Mouse (Mus musculus) naive thymus-derived CD4-positive, alpha-beta T cell, adult 2 months (primary cell): ENCODE results near the gene Tmem132d.

Experiments
- DNase-seq: peaks from one replicate; pipeline ENCODE4 v3.0.0-alpha.2; 2011; ENCODE audit warnings: low read depth

The Tmem132d gene

DNA sequence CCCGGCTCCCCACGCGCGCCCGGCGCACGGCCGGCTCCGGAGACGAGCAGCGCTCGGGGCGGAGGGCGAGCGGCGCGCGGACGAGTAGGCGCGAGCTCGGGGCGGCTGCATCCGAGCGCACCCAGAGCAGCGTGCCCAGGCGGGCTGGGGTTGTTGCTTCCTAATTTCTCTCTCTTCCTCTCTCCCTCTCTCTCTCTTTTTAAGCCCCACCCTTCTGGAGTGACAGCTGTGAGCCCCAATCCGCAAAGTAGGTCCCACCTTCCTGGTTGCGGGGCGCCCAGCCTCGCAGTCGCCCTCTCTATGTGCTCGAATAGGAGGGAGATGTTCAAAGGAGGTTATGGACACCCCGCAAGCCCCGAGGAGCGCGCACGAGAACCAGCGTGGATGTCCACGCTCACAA is at the start of gene Tmem132d:
TSS of gene Tmem132d (minus strand) at position 162 of the 400 bp plus-strand sequence.
- no peak for DNase-seq

DNA sequence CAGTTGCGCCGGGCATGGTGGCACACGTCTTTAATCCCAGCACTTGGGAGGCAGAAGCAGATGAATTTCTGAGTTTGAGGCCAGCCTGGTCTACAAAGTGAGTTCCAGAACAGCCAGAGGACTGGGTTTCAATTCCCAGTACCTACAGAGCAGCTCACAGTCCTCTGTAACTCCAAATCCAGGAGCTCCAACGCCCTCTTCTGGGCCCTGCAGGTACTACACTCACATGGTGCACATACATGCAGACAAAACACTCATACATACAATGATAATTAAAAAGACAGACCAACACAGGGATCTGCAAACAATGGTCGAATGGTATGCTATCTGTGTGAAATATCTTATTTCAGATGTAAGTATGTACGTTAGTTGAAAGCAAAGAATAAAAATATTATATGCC is 47.9 kb upstream of the Tmem132d start:
- no peak for DNase-seq

DNA sequence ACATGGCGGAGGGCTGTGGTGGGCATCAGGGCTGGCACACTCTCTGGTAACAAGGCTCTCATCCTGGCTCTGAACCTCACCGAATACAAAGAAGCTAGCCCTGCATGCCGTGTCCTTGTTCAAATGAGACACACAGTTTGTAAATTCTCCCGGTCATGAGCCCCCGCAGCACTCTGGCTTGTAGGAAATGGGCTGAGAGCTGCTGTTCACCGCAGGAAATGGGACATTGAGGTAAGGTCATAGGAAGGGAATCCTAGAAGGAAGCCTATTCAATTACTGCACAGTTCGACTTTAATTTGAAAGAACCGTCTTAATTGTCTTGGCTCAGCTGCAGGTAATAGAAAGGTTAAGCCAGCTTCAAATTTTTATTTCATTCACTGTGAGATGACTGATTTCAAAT is 42.5 kb upstream of the Tmem132d start:
- DNase-seq, result no peak

DNA sequence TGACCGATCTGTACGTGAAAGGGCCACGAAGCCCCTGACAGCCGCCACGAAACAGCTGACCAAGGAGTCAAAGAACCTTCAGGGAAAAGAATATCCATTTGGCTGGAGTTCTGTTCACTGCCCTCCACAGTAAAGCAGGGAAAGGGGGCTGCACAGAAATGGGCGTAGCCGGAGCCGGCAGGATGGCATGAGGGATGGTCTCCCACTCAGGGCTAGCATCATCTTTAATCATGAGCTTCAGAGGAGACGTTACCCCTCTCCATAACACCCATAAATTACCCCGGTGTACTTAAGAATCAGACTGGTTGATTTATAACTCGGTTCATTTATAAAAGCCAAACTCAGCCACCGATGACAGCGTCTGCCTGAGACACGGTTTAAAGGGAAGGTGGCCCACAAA is 36.9 kb upstream of the Tmem132d start:
- no peak for DNase-seq

DNA sequence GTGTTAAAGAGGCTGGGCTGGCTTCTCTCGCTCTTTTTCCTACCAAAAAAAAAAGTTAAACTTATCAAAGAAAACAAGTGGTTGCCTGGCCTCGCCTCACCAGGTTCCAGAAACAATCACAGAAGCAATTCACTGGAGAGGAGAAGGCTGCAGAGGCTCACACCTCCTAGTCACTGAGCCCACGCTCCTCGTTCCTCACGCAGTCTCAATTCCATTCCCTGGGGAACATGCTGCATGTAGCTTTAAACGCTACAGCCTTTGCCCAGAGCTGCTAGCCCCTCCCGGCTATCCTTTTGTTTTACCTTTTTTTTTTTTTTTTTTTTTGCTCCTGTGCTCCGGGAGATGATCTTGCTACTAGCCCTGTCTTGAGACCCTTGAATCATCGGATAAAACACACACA is 31.6 kb upstream of the Tmem132d start:
- DNase-seq, result no peak

DNA sequence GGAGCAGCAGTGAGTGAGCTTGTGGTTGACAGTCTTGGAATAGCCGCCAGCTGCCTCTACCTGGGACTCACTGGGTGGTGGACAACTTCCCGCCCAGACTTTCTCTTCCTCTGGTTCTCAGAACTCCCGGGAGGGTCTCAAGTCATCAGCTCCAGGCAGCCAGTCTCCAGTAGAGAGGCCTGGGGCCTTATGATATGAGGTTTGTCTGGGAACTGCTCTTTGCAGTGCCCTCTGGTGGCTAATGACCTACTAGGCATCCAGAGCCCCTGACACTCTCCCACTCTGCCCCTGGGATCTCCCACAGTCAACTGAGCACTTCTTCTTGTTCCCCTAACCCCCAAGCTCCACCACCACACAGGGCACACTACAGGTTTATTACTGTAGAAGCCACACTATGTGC is 27.7 kb upstream of the Tmem132d start:
- no peak for DNase-seq

DNA sequence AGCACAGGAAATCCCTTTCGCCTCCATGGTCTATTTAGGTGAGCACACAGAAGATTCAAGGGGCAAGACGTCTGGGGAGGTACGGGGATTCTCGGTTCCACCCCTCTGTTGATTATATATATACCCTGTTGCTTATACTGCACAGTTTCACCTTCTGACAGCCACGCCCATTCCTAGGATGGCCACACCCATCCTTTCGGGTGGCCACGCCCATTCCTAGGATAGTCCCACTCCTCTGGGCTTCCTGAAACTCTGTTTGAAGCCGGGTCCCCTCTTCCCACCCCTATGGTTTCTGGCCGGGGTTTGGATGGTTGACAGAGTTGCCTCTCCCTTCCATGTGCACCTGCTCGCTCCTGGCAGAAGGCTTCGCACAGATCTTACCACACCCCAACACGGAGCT is 22.9 kb upstream of the Tmem132d start:
- no peak for DNase-seq

DNA sequence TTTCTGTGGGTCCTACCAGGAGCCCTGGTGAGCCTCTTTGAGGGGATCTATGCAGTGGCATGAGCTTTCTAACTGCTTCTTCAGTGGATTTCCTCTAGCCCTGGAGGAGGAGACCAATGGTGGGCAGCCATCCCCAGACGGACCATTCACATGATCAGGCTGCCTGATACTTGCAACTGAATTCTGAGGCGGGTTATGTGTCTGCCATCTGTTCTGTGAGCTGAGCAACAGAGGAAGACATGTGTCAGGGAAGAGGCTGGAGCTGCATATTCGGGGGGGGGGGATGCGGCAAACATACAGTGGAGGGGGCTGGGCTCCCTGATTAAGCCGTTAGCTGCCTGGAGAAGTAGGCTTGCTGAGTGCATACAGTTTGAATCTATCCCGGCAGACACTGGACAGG is 19.3 kb upstream of the Tmem132d start:
- no peak for DNase-seq

DNA sequence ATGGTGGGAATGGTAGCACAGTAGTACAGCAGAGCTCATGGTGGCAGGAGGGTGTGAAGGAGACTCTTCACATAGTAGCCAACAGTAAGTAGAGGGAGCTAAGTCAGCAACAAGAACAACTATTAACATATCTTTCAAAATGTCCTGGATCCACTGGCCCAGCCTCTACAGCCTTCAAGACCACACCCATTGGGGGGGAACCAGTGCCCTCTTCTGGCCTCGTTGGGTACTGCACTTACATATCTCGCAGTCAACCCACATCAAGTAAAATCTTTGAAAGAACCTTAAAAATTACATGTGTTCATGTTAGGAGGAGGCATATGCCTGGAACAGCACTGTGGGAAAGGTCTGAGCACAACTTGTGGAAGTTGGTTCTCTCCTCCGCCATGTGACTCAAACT is 17.9 kb upstream of the Tmem132d start:
- no peak for DNase-seq

DNA sequence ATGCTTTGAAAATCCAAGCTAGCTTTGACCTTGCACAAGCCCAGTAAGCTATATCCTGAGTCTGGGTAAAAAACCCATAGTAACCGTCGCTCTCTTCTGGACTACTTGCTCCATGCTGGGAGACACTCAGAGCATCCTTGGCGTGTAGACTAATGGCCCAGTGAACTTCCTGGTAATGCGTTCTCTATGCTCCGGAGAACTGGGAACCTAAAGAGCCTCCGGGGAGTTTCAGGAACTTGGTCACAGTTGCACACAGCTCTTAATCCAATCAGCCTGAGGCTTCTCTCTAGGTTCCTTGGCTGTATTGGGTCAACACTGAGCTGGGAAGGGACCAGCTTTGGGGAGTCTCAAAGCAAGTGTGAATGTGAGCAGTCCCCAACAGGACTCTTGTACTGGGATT is 12.0 kb upstream of the Tmem132d start:
- DNase-seq, result no peak

DNA sequence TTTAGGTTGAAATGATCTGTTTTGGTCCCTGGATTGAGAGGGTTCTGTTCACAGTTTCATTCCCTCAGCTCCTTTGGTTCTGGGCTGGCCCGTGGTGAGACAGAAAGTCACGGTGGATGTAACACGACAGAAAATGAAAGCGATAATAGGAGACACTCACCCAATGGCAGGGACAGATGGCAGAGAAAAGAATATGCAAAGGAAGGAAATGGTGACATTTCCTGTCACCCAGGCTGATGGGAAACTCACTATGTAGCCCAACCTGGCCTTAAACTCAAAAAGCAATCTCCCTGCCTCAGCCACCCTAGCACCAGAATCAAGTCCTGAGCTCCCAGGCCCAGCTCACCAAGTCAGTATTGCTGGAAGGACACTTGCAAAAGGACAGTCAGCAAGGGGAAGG is 11.0 kb upstream of the Tmem132d start:
- no peak for DNase-seq

DNA sequence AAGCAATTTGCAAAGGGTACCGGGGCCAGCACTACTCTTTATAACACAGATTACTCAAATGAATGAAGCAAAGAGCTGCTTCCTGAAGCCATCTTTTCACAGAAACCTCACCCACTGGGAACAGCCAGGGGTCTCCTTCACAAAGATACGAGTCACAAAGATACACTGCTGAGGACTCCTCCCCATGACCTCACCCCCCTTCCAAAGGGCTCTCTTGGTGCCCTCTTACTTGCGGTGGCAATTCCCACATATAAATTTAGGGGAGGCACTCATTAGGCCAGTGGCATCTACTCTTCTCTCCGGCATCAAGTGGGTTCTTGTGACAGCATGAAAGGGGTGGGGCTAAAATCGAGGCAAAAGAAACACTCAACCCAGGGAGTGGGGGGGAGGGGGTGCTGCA is 8.2 kb upstream of the Tmem132d start:
- no peak for DNase-seq

DNA sequence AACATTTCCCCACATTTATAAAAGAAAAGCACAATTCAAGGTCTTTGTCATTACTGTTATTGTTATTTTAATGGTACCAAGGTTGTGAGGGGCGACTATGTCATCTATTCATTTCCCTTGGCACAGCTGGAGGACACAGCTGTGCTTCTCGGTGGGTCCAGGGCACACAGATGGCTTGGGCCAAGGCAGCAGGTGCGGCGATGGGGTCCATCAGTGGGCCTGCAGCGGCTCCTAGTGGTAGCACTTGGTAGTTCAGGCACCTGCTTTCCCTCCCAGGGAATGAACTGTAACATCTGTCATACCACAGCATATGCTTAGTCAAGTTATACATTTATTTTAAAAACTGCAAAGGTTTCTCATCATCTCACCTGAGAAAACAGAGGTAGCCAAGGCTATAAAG is 7.0 kb upstream of the Tmem132d start:
- DNase-seq, result no peak

DNA sequence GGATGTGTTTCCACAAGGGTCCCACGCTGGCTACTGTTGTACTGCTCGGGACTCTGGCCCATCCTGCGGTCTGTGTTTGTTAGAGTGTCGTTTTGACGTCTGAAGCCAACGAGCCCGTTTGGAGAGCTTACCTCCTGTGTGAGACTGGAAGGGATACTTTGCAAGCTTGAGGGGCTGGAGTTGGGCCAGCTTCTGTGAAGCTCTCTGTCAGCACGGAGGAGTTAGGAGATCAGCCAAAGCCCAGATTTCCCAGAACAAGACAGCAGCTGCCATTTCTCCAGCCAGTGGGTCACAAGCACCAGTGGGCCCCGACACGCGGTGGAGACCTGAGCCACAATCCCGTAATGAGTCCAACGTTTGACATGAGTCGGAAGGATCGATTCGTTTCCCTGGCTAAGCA is 5.2 kb upstream of the Tmem132d start:
- DNase-seq, result no peak

DNA sequence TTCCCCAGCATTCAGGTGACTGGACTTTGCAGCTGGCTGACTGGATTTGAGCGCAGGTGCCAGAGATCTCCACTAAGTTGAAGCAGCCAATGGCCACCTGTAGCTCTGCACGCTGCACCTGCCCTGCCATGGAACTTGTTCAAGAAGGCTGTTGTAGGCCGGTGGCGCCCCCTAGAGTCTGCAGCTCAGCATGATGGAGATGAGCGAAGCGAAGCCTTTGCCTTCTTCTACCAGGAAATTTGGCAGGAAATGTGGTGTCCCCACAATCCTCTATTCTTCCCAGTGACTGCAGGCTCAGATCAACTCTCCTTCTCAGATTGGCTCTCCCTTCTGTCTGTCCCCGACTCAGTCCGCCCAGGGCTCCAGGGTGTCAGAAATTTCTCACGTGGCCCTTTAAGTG is 4.0 kb upstream of the Tmem132d start:
- DNase-seq, result no peak

DNA sequence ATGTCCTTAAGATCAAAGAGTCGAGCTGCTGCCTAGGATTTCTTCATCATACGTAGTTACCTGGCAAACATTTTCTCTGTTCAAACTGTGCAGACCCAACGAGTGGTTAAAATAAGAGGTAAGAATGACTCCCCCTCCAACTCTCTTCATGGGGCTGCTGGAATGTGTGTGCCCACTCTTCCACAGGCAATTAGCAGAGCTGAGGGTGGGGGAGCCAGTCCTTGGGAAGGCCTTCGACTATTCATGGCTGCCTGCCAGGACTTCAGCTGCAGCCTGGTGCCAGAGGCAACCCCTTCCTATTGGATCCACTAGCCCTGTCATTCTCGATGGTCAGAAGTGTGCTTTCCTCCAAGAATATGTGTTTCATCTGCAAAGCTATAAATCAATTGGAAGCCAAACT is 2.8 kb upstream of the Tmem132d start:
- no peak for DNase-seq

DNA sequence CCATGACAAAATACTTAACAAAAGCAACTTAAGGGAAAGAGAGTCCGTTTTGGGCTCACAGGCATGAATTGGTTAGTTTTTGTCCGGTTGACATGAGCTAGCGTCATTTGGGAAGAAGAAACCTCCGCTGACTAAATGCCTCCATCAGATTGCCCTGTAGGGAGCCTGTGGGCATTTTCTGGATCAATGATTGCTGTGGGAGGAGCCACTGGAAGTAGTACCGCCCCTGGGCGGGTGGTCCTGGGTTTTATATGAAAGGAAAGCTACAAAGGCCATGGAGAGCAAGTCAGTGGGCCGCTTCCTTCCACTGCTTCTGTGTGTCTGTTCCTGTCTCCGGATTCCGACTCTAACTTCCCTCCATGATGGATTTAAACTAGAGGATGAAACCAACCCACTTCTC is 909 bp upstream of the Tmem132d start:
- no peak for DNase-seq

DNA sequence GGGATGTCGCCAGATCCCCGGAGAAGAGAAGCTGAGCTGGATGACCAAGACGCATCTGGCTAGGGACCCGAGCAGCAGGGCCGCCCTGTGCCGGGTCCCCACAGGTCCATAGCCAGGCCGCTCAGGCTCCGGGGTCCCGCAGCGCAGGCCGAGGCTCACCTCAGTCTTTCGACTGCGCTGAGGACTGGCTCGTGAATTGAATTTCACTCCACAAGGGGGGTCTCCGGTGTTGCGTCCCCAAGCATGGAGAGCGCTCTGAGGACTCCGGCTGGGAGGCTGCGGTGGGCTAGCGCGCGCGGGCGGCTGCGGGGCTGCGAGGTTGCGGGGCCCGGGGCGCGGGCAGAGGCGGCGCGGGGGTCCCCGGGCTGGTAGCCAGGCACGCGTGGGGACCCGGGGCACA is 455 bp downstream of the Tmem132d start:
- no peak for DNase-seq

DNA sequence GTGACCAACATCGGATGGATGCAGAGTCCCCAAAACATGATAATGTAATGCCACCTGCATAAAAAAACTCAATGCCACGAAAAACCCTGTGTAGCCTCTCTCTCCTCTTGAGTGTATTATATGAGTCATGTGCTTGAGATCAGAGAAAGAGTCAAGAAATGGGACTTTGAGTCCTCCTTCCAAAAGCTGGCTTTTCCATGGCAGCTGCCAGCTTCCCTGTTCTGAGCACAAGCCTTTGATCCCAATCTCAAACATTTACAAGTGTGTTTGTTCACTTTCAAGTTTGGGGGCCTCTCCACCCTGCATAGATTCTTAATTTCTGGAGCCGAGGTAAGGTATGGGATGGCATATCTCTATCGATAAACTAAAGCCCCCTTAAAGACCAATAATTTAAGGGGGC is 8.2 kb downstream of the Tmem132d start:
- DNase-seq, result no peak

DNA sequence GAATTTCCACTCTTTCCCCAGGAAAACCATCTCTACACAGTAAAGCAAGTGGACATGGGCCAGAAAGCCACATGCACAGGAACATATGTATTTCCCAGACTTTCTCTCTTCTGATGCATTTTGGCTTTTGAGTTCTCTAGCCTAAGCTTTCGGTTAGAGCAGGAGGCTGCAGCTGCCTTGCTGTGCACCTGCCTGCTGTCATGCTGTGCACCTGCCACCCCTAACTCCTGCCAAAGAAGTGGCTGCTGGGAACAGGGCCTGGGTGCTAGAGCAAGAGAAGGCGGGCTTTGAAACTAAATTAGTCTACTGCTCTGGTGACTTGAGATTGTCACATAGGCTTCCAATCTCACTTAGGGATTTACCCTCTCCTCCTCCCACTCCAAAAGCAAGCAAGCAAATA is 8.7 kb downstream of the Tmem132d start:
- no peak for DNase-seq

DNA sequence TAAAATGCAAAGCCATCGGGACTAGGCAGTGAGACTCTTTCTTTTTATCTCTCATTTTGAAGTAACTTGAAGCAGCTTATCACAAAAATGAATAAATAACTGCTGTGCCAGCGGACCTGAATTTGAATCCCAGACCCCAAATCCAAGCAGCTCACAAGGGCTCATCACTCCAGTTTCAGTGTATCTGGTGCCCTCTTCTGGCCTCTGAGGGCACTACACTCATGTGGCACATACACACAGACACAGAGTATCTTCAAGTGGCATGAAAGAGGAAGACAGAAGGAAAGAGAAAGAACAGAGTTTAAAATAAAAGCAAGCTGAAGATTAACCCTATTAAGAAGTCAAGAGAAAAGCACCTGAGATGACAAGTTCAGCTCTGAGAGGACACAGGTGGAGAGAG is 10.8 kb downstream of the Tmem132d start:
- DNase-seq, result no peak

DNA sequence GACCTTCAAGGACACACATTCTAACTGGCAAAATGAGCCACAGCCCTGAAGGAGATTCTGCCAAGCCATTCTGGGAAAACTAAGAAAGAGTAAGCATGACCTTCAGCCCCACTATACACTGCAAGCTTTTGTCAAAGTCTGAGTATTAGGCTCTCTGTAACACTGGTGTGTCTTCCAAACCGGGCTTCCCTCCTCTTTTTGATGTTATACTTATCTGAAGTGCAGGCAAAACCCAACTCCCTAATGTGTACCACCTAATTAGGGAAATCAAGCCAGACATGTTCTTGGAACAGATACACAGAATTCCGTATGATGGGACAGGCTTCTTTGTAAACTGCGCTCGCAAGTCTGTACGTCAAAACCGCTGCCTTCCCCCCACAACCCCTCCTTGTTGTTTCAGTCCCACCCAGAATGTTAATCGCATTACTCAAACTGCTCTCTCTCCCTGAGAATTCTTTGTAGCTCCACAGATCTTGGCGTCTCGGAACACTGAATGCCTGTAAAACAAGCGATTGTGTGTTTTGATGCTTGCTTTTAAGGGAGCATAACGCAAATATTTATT is 14.6 kb downstream of the Tmem132d start:
- DNase-seq, result no peak

DNA sequence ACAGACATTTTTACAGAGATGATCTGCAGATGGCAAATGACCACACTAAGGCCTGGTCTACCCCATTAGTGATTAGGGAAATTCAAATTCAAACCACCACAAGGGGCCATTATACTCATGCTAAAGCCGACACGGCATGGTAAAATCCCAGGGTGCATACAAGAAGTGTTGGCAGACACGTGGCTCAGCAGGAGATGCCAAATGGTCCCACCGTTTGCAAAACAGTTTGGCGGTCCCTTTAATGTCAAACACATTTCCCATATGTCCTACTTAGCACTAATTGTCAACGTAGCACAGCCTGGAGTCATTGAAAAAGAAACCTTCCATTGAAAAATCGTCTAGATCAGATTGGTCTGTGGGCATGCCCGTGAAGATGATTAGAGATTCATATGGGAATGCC is 18.8 kb downstream of the Tmem132d start:
- no peak for DNase-seq

DNA sequence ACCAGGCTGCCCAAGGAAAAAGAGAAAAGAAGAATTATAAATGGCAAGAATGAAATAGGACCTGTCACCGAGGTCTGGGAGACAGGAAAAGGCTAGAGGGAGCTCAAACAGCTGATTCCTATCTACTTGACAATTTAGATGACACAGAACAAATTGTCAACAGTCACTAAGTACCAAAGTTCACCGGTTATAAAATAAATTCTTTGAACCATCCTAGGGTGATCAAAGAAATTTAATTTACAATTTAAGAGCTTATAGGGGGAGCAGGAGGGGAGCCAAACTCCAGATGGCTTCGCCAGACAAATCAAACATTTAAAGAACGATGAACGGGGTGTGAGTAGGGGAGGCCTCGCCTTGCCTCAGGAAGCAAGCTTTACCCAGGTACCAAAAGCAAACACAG is 20.6 kb downstream of the Tmem132d start:
- no peak for DNase-seq

DNA sequence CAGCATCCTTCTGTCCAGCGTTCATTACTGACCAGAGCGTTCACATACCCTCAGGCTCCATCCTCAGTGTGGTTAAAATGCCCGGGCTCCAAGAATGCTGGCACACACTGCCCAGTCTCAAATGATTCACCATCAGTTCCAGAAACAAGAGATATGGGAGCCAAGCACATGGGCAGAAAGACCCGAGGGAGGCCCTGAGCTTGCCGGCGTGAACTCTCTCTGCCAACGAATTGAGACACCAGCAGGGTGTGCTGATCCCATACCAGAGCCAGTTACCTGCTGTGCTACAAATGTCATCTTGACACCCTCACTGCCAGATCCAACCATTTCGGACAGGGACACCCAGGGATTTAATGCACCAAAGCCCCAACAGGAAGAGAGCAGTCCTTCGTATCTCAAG is 25.3 kb downstream of the Tmem132d start:
- DNase-seq, result no peak
